Mouse (Mus musculus): ENCODE measurements around the gene Etl4. TPM values are rescaled to one million over a fixed set of nuclear protein-coding genes. Genes with fewer than 3 reads are reported as not detected.
A peak's percentile ranks its signal among the peaks of the same experiment; 100 is the strongest.

Etl4 gene
- polyA plus RNA-seq, 1 experiment from 2014 or later = 76.7 TPM

- Histone ChIP-seq H3K9ac (replicated peaks; ENCODE audit: low read depth, low read length) (no peak overlapping the region), H3K9me3 (ENCODE audit: control insufficient read depth, low read depth, low read length) (no peaks in the 10 kb centered on the region), H3K4me1 (ENCODE audit: control insufficient read depth, insufficient read depth, low read length) (peaks cover 9% of the 10 kb centered on the region; the same call in 1 of the 2 replicates), H3K4me2 (replicated peaks; ENCODE audit: low read depth, low read length) (peak overlapping the region; percentile 10), H3K27ac (ENCODE audit: low read length) (peak overlapping the region; percentile 84; the same call in 1 of the 2 replicates), H3K36me3 (ENCODE audit: control insufficient read depth, insufficient read depth, low read length) (no peaks in the 10 kb centered on the region), H3K4me3 (ENCODE audit: low read depth, low read length) (no peak overlapping the region), H3K27me3 (ENCODE audit: control insufficient read depth, insufficient read depth, low read length) (no peaks in the 10 kb centered on the region)
- 19% methylated on average over 11 of the region's 11 CpGs for WGBS
- peak; percentile 39; the same call in 1 of the 2 replicates for ATAC-seq (ENCODE audit: insufficient number of reproducible peaks, insufficient read depth, low FRiP score, low read depth)
Observed at GRCm38 (mm10) chr2:20546496-20547348, 637.1 kb downstream of the Etl4 start.

- Histone ChIP-seq H3K36me3 (ENCODE audit: control insufficient read depth, insufficient read depth, low read length) (no peaks in the 10 kb centered on the region), H3K4me1 (ENCODE audit: control insufficient read depth, insufficient read depth, low read length) (peaks cover 9% of the 10 kb centered on the region; the same call in 1 of the 2 replicates), H3K9ac (replicated peaks; ENCODE audit: low read depth, low read length) (no peak overlapping the region), H3K4me2 (replicated peaks; ENCODE audit: low read depth, low read length) (peak overlapping the region; percentile 10), H3K9me3 (ENCODE audit: control insufficient read depth, low read depth, low read length) (no peaks in the 10 kb centered on the region), H3K27me3 (ENCODE audit: control insufficient read depth, insufficient read depth, low read length) (no peaks in the 10 kb centered on the region), H3K27ac (ENCODE audit: low read length) (peak overlapping the region; percentile 84), H3K4me3 (ENCODE audit: low read depth, low read length) (peak overlapping the region; percentile 22; the same call in 1 of the 2 replicates)
- ATAC-seq (ENCODE audit: insufficient number of reproducible peaks, insufficient read depth, low FRiP score, low read depth) = peak; percentile 94
- WGBS = 16% methylated on average over 5 of the region's 5 CpGs
Observed at GRCm38 (mm10) chr2:20547349-20547677, 637.7 kb downstream of the Etl4 start.

- WGBS = 30% methylated on average over 18 of the region's 18 CpGs
- Histone ChIP-seq H3K27ac (ENCODE audit: low read length) (peak overlapping the region; percentile 84), H3K9ac (replicated peaks; ENCODE audit: low read depth, low read length) (no peak overlapping the region), H3K4me3 (ENCODE audit: low read depth, low read length) (peak overlapping the region; percentile 22; the same call in 1 of the 2 replicates), H3K4me2 (replicated peaks; ENCODE audit: low read depth, low read length) (peak overlapping the region; percentile 10), H3K4me1 (ENCODE audit: control insufficient read depth, insufficient read depth, low read length) (peaks cover 9% of the 10 kb centered on the region; the same call in 1 of the 2 replicates), H3K9me3 (ENCODE audit: control insufficient read depth, low read depth, low read length) (no peaks in the 10 kb centered on the region), H3K27me3 (ENCODE audit: control insufficient read depth, insufficient read depth, low read length) (no peaks in the 10 kb centered on the region), H3K36me3 (ENCODE audit: control insufficient read depth, insufficient read depth, low read length) (no peaks in the 10 kb centered on the region)
- peak; percentile 59 for ATAC-seq (ENCODE audit: insufficient number of reproducible peaks, insufficient read depth, low FRiP score, low read depth)
Observed at GRCm38 (mm10) chr2:20547686-20548624, 638.4 kb downstream of the Etl4 start.

- H3K4me3 ChIP-seq (ENCODE audit: low read depth, low read length) = peak overlapping the region; percentile 22; the same call in 1 of the 2 replicates
- no peak overlapping the region for H3K9ac ChIP-seq (replicated peaks; ENCODE audit: low read depth, low read length)
Observed at GRCm38 (mm10) chr2:20549065-20549464, 639.5 kb downstream of the Etl4 start.

GRCm38 (mm10) chr2:20549996-20550395 lies 640.4 kb downstream of the Etl4 start:
- H3K27ac ChIP-seq (ENCODE audit: low read length) = no peak overlapping the region
- H3K4me1 ChIP-seq (ENCODE audit: control insufficient read depth, insufficient read depth, low read length) = peaks cover 9% of the 10 kb centered on the region; the same call in 1 of the 2 replicates
- 56% methylated on average over 1 of the region's 1 CpGs for WGBS
- no peaks in the 10 kb centered on the region for H3K36me3 ChIP-seq (ENCODE audit: control insufficient read depth, insufficient read depth, low read length)
- H3K27me3 ChIP-seq (ENCODE audit: control insufficient read depth, insufficient read depth, low read length) = no peaks in the 10 kb centered on the region
- no peak overlapping the region for H3K4me2 ChIP-seq (replicated peaks; ENCODE audit: low read depth, low read length)
- ATAC-seq (ENCODE audit: insufficient number of reproducible peaks, insufficient read depth, low FRiP score, low read depth) = no peak
- no peak overlapping the region for H3K4me3 ChIP-seq (ENCODE audit: low read depth, low read length)
- no peak overlapping the region for H3K9ac ChIP-seq (replicated peaks; ENCODE audit: low read depth, low read length)
- H3K9me3 ChIP-seq (ENCODE audit: control insufficient read depth, low read depth, low read length) = no peaks in the 10 kb centered on the region

More at GRCm38 (mm10) chr2:20549065-20549464, 639.5 kb downstream of the Etl4 start:
- Histone ChIP-seq H3K36me3 (ENCODE audit: control insufficient read depth, insufficient read depth, low read length) (no peaks in the 10 kb centered on the region), H3K9me3 (ENCODE audit: control insufficient read depth, low read depth, low read length) (no peaks in the 10 kb centered on the region), H3K27me3 (ENCODE audit: control insufficient read depth, insufficient read depth, low read length) (no peaks in the 10 kb centered on the region), H3K27ac (ENCODE audit: low read length) (peak overlapping the region; percentile 48; the same call in 1 of the 2 replicates), H3K4me1 (ENCODE audit: control insufficient read depth, insufficient read depth, low read length) (peaks cover 9% of the 10 kb centered on the region; the same call in 1 of the 2 replicates), H3K4me2 (replicated peaks; ENCODE audit: low read depth, low read length) (peak overlapping the region; percentile 10)
- no peak for ATAC-seq (ENCODE audit: insufficient number of reproducible peaks, insufficient read depth, low FRiP score, low read depth)
- WGBS = 66% methylated on average over 5 of the region's 5 CpGs

- no peaks in the 10 kb centered on the region for H3K36me3 ChIP-seq (ENCODE audit: control insufficient read depth, insufficient read depth, low read length)
- no peak for ATAC-seq (ENCODE audit: insufficient number of reproducible peaks, insufficient read depth, low FRiP score, low read depth)
- no peaks in the 10 kb centered on the region for H3K27me3 ChIP-seq (ENCODE audit: control insufficient read depth, insufficient read depth, low read length)
- no peaks in the 10 kb centered on the region for H3K9me3 ChIP-seq (ENCODE audit: control insufficient read depth, low read depth, low read length)
- H3K4me2 ChIP-seq (replicated peaks; ENCODE audit: low read depth, low read length) = no peak overlapping the region
- no peak overlapping the region for H3K27ac ChIP-seq (ENCODE audit: low read length)
- 54% methylated on average over 3 of the region's 3 CpGs for WGBS
- H3K4me3 ChIP-seq (ENCODE audit: low read depth, low read length) = no peak overlapping the region
- H3K9ac ChIP-seq (replicated peaks; ENCODE audit: low read depth, low read length) = no peak overlapping the region
- 0 out of 2 replicates have a peak, but pooled peaks cover 4% of the 10 kb centered on the region for H3K4me1 ChIP-seq (ENCODE audit: control insufficient read depth, insufficient read depth, low read length)
Observed at GRCm38 (mm10) chr2:20555706-20556105, 646.1 kb downstream of the Etl4 start.

GRCm38 (mm10) chr2:20559083-20559482 lies 649.5 kb downstream of the Etl4 start:
- Histone ChIP-seq H3K4me3 (ENCODE audit: low read depth, low read length) (no peak overlapping the region), H3K4me2 (replicated peaks; ENCODE audit: low read depth, low read length) (no peak overlapping the region), H3K27ac (ENCODE audit: low read length) (no peak overlapping the region; the same call in 1 of the 2 replicates), H3K36me3 (ENCODE audit: control insufficient read depth, insufficient read depth, low read length) (no peaks in the 10 kb centered on the region), H3K9me3 (ENCODE audit: control insufficient read depth, low read depth, low read length) (no peaks in the 10 kb centered on the region), H3K4me1 (ENCODE audit: control insufficient read depth, insufficient read depth, low read length) (0 out of 2 replicates have a peak, but pooled peaks cover 4% of the 10 kb centered on the region), H3K9ac (replicated peaks; ENCODE audit: low read depth, low read length) (no peak overlapping the region), H3K27me3 (ENCODE audit: control insufficient read depth, insufficient read depth, low read length) (no peaks in the 10 kb centered on the region)
- WGBS = 76% methylated on average over 5 of the region's 5 CpGs
- ATAC-seq (ENCODE audit: insufficient number of reproducible peaks, insufficient read depth, low FRiP score, low read depth) = no peak

GRCm38 (mm10) chr2:20559723-20560122 lies 650.1 kb downstream of the Etl4 start:
- H3K27me3 ChIP-seq (ENCODE audit: control insufficient read depth, insufficient read depth, low read length) = no peaks in the 10 kb centered on the region
- 59% methylated on average over 2 of the region's 2 CpGs for WGBS
- no peaks in the 10 kb centered on the region for H3K9me3 ChIP-seq (ENCODE audit: control insufficient read depth, low read depth, low read length)
- 0 out of 2 replicates have a peak, but pooled peaks cover 4% of the 10 kb centered on the region for H3K4me1 ChIP-seq (ENCODE audit: control insufficient read depth, insufficient read depth, low read length)
- H3K4me2 ChIP-seq (replicated peaks; ENCODE audit: low read depth, low read length) = no peak overlapping the region
- peak overlapping the region; percentile 1; the same call in 1 of the 2 replicates for H3K27ac ChIP-seq (ENCODE audit: low read length)
- H3K4me3 ChIP-seq (ENCODE audit: low read depth, low read length) = no peak overlapping the region
- no peak overlapping the region for H3K9ac ChIP-seq (replicated peaks; ENCODE audit: low read depth, low read length)
- no peaks in the 10 kb centered on the region for H3K36me3 ChIP-seq (ENCODE audit: control insufficient read depth, insufficient read depth, low read length)
- ATAC-seq (ENCODE audit: insufficient number of reproducible peaks, insufficient read depth, low FRiP score, low read depth) = no peak

Measured in stomach, embryonic 14.5 days (tissue).